ENCODE assay signal across 21 mouse cellular contexts in the genomic region with DNA sequence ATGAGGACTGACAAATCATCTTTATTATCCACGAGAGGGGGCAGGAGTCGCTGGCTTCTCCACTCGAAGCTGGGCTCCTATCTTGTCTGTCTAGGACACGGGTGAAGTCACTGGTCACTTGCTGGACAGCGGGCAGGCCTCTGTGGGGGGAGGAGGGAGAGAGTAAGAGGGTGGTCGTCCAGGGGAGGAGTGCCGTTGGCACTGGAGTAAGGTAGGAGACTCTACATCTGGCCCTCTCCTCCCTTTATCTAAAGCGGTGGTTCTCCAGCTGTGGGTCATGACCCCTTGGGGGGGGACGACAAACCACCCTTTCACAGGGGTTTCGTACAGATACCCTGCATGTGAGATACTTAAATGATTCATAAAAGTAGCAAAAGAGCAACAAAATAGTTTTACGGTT. TPM values are rescaled to one million over a fixed set of nuclear protein-coding genes. Genes with fewer than 3 reads are reported as not detected.
DNase-seq lines count a peak whose midpoint lies in the region; ATAC-seq lines count a peak whose summit lies in the region.
"Had no signal": no experiment of that assay in that cellular context is flagged by ENCODE, and none has a peak within 500 bp of the region (broad histone marks: within the 10 kb centered on the region; RNA-seq: fewer than 3 reads in every experiment).

No protein-coding gene starts in this region.

- 64% methylated on average over 11 of the region's 11 CpGs for WGBS in hindbrain, embryonic 12.5 days
- 68% methylated on average over 11 of the region's 11 CpGs for WGBS in hindbrain, embryonic 16.5 days
- WGBS in limb, embryonic 12.5 days = 71% methylated on average over 11 of the region's 11 CpGs
- 77% methylated on average over 11 of the region's 11 CpGs for WGBS in limb, embryonic 10.5 days
- WGBS in neural tube, embryonic 13.5 days = 71% methylated on average over 11 of the region's 11 CpGs
- WGBS in neural tube, embryonic 15.5 days = 76% methylated on average over 11 of the region's 11 CpGs

- H3K27me3 ChIP-seq in hindbrain, embryonic 12.5 days = no peaks in the 10 kb centered on the region
- no peaks in the 10 kb centered on the region for H3K27me3 ChIP-seq in hindbrain, embryonic 16.5 days (replicated peaks; ENCODE audit: control insufficient read depth, insufficient read depth, low read length)
- H3K27me3 ChIP-seq in limb, embryonic 12.5 days = no peaks in the 10 kb centered on the region
- no peaks in the 10 kb centered on the region for H3K27me3 ChIP-seq in limb, embryonic 10.5 days (ENCODE audit: low read depth, poor library complexity, severe bottlenecking)
- no peaks in the 10 kb centered on the region for H3K27me3 ChIP-seq in neural tube, embryonic 13.5 days
- no peaks in the 10 kb centered on the region for H3K27me3 ChIP-seq in neural tube, embryonic 15.5 days (replicated peaks)

- no peak overlapping the region for H3K27ac ChIP-seq in hindbrain, embryonic 12.5 days
- H3K27ac ChIP-seq in hindbrain, embryonic 16.5 days (ENCODE audit: low read depth, low read length) = no peak overlapping the region
- H3K27ac ChIP-seq in limb, embryonic 12.5 days = no peak overlapping the region
- no peak overlapping the region for H3K27ac ChIP-seq in limb, embryonic 10.5 days
- H3K27ac ChIP-seq in neural tube, embryonic 13.5 days (replicated peaks) = no peak overlapping the region
- H3K27ac ChIP-seq in neural tube, embryonic 15.5 days (replicated peaks) = no peak overlapping the region
- H3K27ac ChIP-seq: embryonic facial prominence, embryonic 10.5 days; hindbrain, embryonic 14.5 days had no signal

- H3K9ac ChIP-seq in hindbrain, embryonic 12.5 days = peak overlapping the region; percentile 8; the same call in 1 of the 2 replicates
- no peak overlapping the region for H3K9ac ChIP-seq in hindbrain, embryonic 16.5 days (ENCODE audit: low read depth, low read length)
- peak overlapping the region; percentile 18; the same call in 1 of the 2 replicates for H3K9ac ChIP-seq in limb, embryonic 12.5 days (replicated peaks)
- H3K9ac ChIP-seq in neural tube, embryonic 13.5 days = peak overlapping the region; percentile 45; the same call in 1 of the 2 replicates
- H3K9ac ChIP-seq in neural tube, embryonic 15.5 days (replicated peaks) = no peak overlapping the region
- H3K9ac ChIP-seq: hindbrain, embryonic 14.5 days had no signal

- peaks cover 29% of the 10 kb centered on the region for H3K4me1 ChIP-seq in hindbrain, embryonic 12.5 days
- peaks cover 22% of the 10 kb centered on the region for H3K4me1 ChIP-seq in hindbrain, embryonic 16.5 days (ENCODE audit: control insufficient read depth, insufficient read depth, low read depth, low read length)
- H3K4me1 ChIP-seq in limb, embryonic 12.5 days (replicated peaks) = peaks cover 29% of the 10 kb centered on the region
- peaks cover 36% of the 10 kb centered on the region for H3K4me1 ChIP-seq in limb, embryonic 10.5 days
- peaks cover 38% of the 10 kb centered on the region for H3K4me1 ChIP-seq in neural tube, embryonic 13.5 days (replicated peaks)
- H3K4me1 ChIP-seq in neural tube, embryonic 15.5 days = peaks cover 44% of the 10 kb centered on the region

- no peak overlapping the region for H3K4me3 ChIP-seq in hindbrain, embryonic 12.5 days
- H3K4me3 ChIP-seq in hindbrain, embryonic 16.5 days (ENCODE audit: low read length) = no peak overlapping the region
- no peak overlapping the region for H3K4me3 ChIP-seq in limb, embryonic 12.5 days (replicated peaks)
- no peak overlapping the region for H3K4me3 ChIP-seq in limb, embryonic 10.5 days
- H3K4me3 ChIP-seq in neural tube, embryonic 13.5 days = no peak overlapping the region
- no peak overlapping the region for H3K4me3 ChIP-seq in neural tube, embryonic 15.5 days (replicated peaks)

- no peaks in the 10 kb centered on the region for H3K9me3 ChIP-seq in hindbrain, embryonic 12.5 days (replicated peaks)
- H3K9me3 ChIP-seq in hindbrain, embryonic 16.5 days (ENCODE audit: control insufficient read depth, low read length) = no peaks in the 10 kb centered on the region
- no peaks in the 10 kb centered on the region for H3K9me3 ChIP-seq in limb, embryonic 12.5 days
- H3K9me3 ChIP-seq in limb, embryonic 10.5 days (replicated peaks) = no peaks in the 10 kb centered on the region
- no peaks in the 10 kb centered on the region for H3K9me3 ChIP-seq in neural tube, embryonic 13.5 days
- no peaks in the 10 kb centered on the region for H3K9me3 ChIP-seq in neural tube, embryonic 15.5 days (replicated peaks)
- H3K9me3 ChIP-seq: embryonic facial prominence, embryonic 10.5 days; G1E had no signal

- H3K36me3 ChIP-seq in hindbrain, embryonic 12.5 days = peaks cover 17% of the 10 kb centered on the region; the same call in 1 of the 2 replicates
- no peaks in the 10 kb centered on the region for H3K36me3 ChIP-seq in hindbrain, embryonic 16.5 days (ENCODE audit: control insufficient read depth, insufficient read depth, low read length)
- H3K36me3 ChIP-seq in limb, embryonic 12.5 days = peaks cover 34% of the 10 kb centered on the region
- peaks cover 34% of the 10 kb centered on the region for H3K36me3 ChIP-seq in limb, embryonic 10.5 days
- peaks cover 26% of the 10 kb centered on the region for H3K36me3 ChIP-seq in neural tube, embryonic 13.5 days
- H3K36me3 ChIP-seq in neural tube, embryonic 15.5 days = peaks cover 8% of the 10 kb centered on the region

- no peak for ATAC-seq in hindbrain, embryonic 12.5 days (ENCODE audit: low FRiP score)
- no peak for ATAC-seq in hindbrain, embryonic 16.5 days
- no peak for ATAC-seq in limb, embryonic 12.5 days (ENCODE audit: insufficient number of reproducible peaks, insufficient read depth, low FRiP score, low TSS enrichment, low read depth)
- ATAC-seq in neural tube, embryonic 13.5 days (ENCODE audit: low read depth) = no peak
- ATAC-seq in neural tube, embryonic 15.5 days (ENCODE audit: low FRiP score) = no peak
- ATAC-seq: CD4-positive, CD25-positive, alpha-beta regulatory T cell, adult 4 months; forebrain, embryonic 14.5 days had no signal

- peak; percentile 47 for DNase-seq in cerebellum, adult 11-12 months
- DNase-seq in cerebellum, adult 11 months = no peak
- DNase-seq in limb, embryonic 10.5 days (ENCODE audit: low spot score) = no peak
- DNase-seq: adrenal gland, adult 8-10 months; adrenal gland, postnatal 36 days; B cell, adult 2 months; cerebellum, adult 9-10 months; gastrocnemius, postnatal 36 days; heart, adult 11 months; heart, postnatal 14 days had no signal

- no peak overlapping the region for H3K4me2 ChIP-seq in hindbrain, embryonic 12.5 days (replicated peaks)
- no peak overlapping the region for H3K4me2 ChIP-seq in hindbrain, embryonic 16.5 days (ENCODE audit: low read length)
- no peak overlapping the region for H3K4me2 ChIP-seq in limb, embryonic 12.5 days
- no peak overlapping the region for H3K4me2 ChIP-seq in neural tube, embryonic 13.5 days
- H3K4me2 ChIP-seq in neural tube, embryonic 15.5 days = no peak overlapping the region
- H3K4me2 ChIP-seq: hindbrain, embryonic 14.5 days had no signal

RNA-seq across cellular contexts. Expression of gene D17H6S53E, which starts 2.8 kb away (rescaled TPM):
- 7.3 and 7.7 TPM in 2 replicates for polyA plus RNA-seq in hindbrain, embryonic 12.5 days (2016; fragmentation: Nextera tagmentation; extraction: Ambion mirVana)
- polyA plus RNA-seq in hindbrain, embryonic 16.5 days (2015; fragmentation: Nextera tagmentation; extraction: Ambion mirVana) = 8.9 TPM in 2 replicates
- 7.1 and 10.1 TPM in 2 replicates for polyA plus RNA-seq in limb, embryonic 12.5 days (2016; fragmentation: Nextera tagmentation; extraction: Ambion mirVana)
- polyA plus RNA-seq in limb, embryonic 10.5 days (2016; fragmentation: Nextera tagmentation; extraction: Ambion mirVana) = 8.4 and 8.5 TPM in 2 replicates
- polyA plus RNA-seq in neural tube, embryonic 13.5 days (2015; fragmentation: Nextera tagmentation; extraction: Ambion mirVana) = 8.9 and 10.6 TPM in 2 replicates
- 9.5 and 10.6 TPM in 2 replicates for polyA plus RNA-seq in neural tube, embryonic 15.5 days (2015; fragmentation: Nextera tagmentation; extraction: Ambion mirVana)

RNA-seq across cellular contexts. Expression of gene Apom, which starts 2.9 kb away (rescaled TPM):
- 0.39 TPM in 1 of 2 replicates, not detected in the other for polyA plus RNA-seq in hindbrain, embryonic 12.5 days (2016; fragmentation: Nextera tagmentation; extraction: Ambion mirVana)
- polyA plus RNA-seq in hindbrain, embryonic 16.5 days (2015; fragmentation: Nextera tagmentation; extraction: Ambion mirVana) = not detected in 2 replicates
- 0.61 and 0.70 TPM in 2 replicates for polyA plus RNA-seq in limb, embryonic 12.5 days (2016; fragmentation: Nextera tagmentation; extraction: Ambion mirVana)
- 0.39 and 0.56 TPM in 2 replicates for polyA plus RNA-seq in limb, embryonic 10.5 days (2016; fragmentation: Nextera tagmentation; extraction: Ambion mirVana)
- polyA plus RNA-seq in neural tube, embryonic 13.5 days (2015; fragmentation: Nextera tagmentation; extraction: Ambion mirVana) = 0.61 and 0.77 TPM in 2 replicates
- polyA plus RNA-seq in neural tube, embryonic 15.5 days (2015; fragmentation: Nextera tagmentation; extraction: Ambion mirVana) = 0.20 and 0.84 TPM in 2 replicates
- polyA plus RNA-seq: embryonic facial prominence, embryonic 14.5 days had no signal

RNA-seq across cellular contexts. Expression of gene Bag6, which starts 6.0 kb away (rescaled TPM):
- 87.9 and 88.3 TPM in 2 replicates for polyA plus RNA-seq in hindbrain, embryonic 12.5 days (2016; fragmentation: Nextera tagmentation; extraction: Ambion mirVana)
- 50.9 and 65.2 TPM in 2 replicates for polyA plus RNA-seq in hindbrain, embryonic 16.5 days (2015; fragmentation: Nextera tagmentation; extraction: Ambion mirVana)
- 70.4 TPM in 2 replicates for polyA plus RNA-seq in limb, embryonic 12.5 days (2016; fragmentation: Nextera tagmentation; extraction: Ambion mirVana)
- polyA plus RNA-seq in limb, embryonic 10.5 days (2016; fragmentation: Nextera tagmentation; extraction: Ambion mirVana) = 74.2 and 74.7 TPM in 2 replicates
- 67.1 and 75.0 TPM in 2 replicates for polyA plus RNA-seq in neural tube, embryonic 13.5 days (2015; fragmentation: Nextera tagmentation; extraction: Ambion mirVana)
- polyA plus RNA-seq in neural tube, embryonic 15.5 days (2015; fragmentation: Nextera tagmentation; extraction: Ambion mirVana) = 54.7 and 62.7 TPM in 2 replicates

RNA-seq across cellular contexts. Expression of gene Csnk2b, which starts 7.1 kb away (rescaled TPM):
- 237 and 276 TPM in 2 replicates for polyA plus RNA-seq in hindbrain, embryonic 12.5 days (2016; fragmentation: Nextera tagmentation; extraction: Ambion mirVana)
- 319 and 346 TPM in 2 replicates for polyA plus RNA-seq in hindbrain, embryonic 16.5 days (2015; fragmentation: Nextera tagmentation; extraction: Ambion mirVana)
- 266 and 270 TPM in 2 replicates for polyA plus RNA-seq in limb, embryonic 12.5 days (2016; fragmentation: Nextera tagmentation; extraction: Ambion mirVana)
- polyA plus RNA-seq in limb, embryonic 10.5 days (2016; fragmentation: Nextera tagmentation; extraction: Ambion mirVana) = 299 and 317 TPM in 2 replicates
- 333 and 339 TPM in 2 replicates for polyA plus RNA-seq in neural tube, embryonic 13.5 days (2015; fragmentation: Nextera tagmentation; extraction: Ambion mirVana)
- 312 and 350 TPM in 2 replicates for polyA plus RNA-seq in neural tube, embryonic 15.5 days (2015; fragmentation: Nextera tagmentation; extraction: Ambion mirVana)

RNA-seq across cellular contexts. Expression of gene Gpank1, which starts 7.7 kb away (rescaled TPM):
- polyA plus RNA-seq in hindbrain, embryonic 12.5 days (2016; fragmentation: Nextera tagmentation; extraction: Ambion mirVana) = 19.8 and 20.8 TPM in 2 replicates
- 20.7 and 23.7 TPM in 2 replicates for polyA plus RNA-seq in hindbrain, embryonic 16.5 days (2015; fragmentation: Nextera tagmentation; extraction: Ambion mirVana)
- 22.4 and 23.7 TPM in 2 replicates for polyA plus RNA-seq in limb, embryonic 12.5 days (2016; fragmentation: Nextera tagmentation; extraction: Ambion mirVana)
- 33.9 and 35.8 TPM in 2 replicates for polyA plus RNA-seq in limb, embryonic 10.5 days (2016; fragmentation: Nextera tagmentation; extraction: Ambion mirVana)
- 20.9 and 25.5 TPM in 2 replicates for polyA plus RNA-seq in neural tube, embryonic 13.5 days (2015; fragmentation: Nextera tagmentation; extraction: Ambion mirVana)
- polyA plus RNA-seq in neural tube, embryonic 15.5 days (2015; fragmentation: Nextera tagmentation; extraction: Ambion mirVana) = 22.4 and 22.8 TPM in 2 replicates

Comparison
In these comparisons a context has a peak if more than half of its experiments do, and no peak if none do; other contexts are left out.
1. H3K9ac ChIP-seq: peak in hindbrain, embryonic 12.5 days (single experiment), limb, embryonic 12.5 days (single experiment) and neural tube, embryonic 13.5 days (single experiment); none in hindbrain, embryonic 16.5 days (single experiment) and neural tube, embryonic 15.5 days (single experiment).